Mouse (Mus musculus) cortical plate, adult 2 months (tissue): ENCODE measurements around the gene Elk3. TPM values are rescaled to one million over a fixed set of nuclear protein-coding genes. Genes with fewer than 3 reads are reported as not detected.

ENCODE experiments used
- H3K27ac ChIP-seq: fragments of 200-500 bp; 2 replicates; pipeline ENCODE4 v1.5.1; 2012; ENCODE audit warnings: low read length, control low read depth, inconsistent platforms; ENCODE audit not compliant: insufficient read depth
- H3K4me1 ChIP-seq: fragments of 200-500 bp; 2 replicates; pipeline ENCODE4 v1.6.1; 2011; ENCODE audit warnings: low read length; ENCODE audit not compliant: control insufficient read depth, insufficient read depth
- H3K4me3 ChIP-seq: fragments of 200-500 bp; 2 replicates; pipeline ENCODE4 v1.5.1; 2011; ENCODE audit warnings: mild to moderate bottlenecking, low read length, control low read depth; ENCODE audit not compliant: insufficient read depth
- CTCF ChIP-seq: fragments of 200-500 bp; IDR thresholded peaks from 2 replicates; pipeline ENCODE4 v1.5.1; 2011; ENCODE audit warnings: mild to moderate bottlenecking, control low read depth, low read length; ENCODE audit not compliant: insufficient read depth; ENCODE audit errors: extremely low read depth
- POLR2A ChIP-seq: fragments of 200-500 bp; IDR thresholded peaks from 2 replicates; pipeline ENCODE4 v1.6.1; 2011; ENCODE audit warnings: mild to moderate bottlenecking, low read length, control low read depth; ENCODE audit not compliant: insufficient read depth; ENCODE audit errors: extremely low read depth
- polyA plus RNA-seq: library from polyadenylated mRNA; depleted of rRNA; stranded (reverse); fragments of >200 nt; gene quantifications from 2 replicates; pipeline ENCODE4 v1.2.3, GENCODE M21; 2012

Gene Elk3
- polyA plus RNA-seq, 1 experiment = 6.9 TPM

DNA sequence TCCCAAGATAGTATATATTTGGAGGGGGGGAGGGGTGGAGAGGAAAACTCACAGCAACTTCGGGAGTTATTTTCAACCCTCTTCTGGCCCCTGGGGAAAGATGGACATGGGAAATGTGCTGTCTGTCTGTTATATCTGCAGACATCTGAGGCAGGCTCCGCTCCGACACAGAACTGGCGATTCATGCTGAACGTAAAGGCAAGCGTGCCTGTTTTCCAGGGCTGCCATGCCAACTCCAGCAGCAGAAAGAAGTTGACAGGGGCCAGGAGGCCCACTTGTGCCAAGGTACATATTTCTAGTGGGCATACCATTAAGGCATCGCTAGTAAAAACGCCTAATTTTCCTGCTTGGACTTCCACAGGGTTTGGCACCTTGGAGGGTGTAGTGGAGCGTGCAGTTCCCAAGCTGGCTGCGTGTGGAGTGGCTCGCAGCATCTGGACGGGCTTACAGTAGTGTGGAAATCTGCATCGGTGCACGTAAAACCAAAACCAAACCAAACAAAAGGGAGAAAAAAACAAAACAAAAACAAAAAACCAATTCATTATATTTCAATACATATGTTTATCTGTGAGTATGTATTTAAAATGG is 37.1 kb upstream of the Elk3 start:
- no peak for TF ChIP-seq CTCF
- TF ChIP-seq POLR2A = no peak
- Histone ChIP-seq H3K27ac (no peak overlapping the region), H3K4me1 (no peaks in the 10 kb centered on the region), H3K4me3 (no peak overlapping the region)

- no peak overlapping the region for H3K4me3 ChIP-seq
- H3K4me1 ChIP-seq = no peaks in the 10 kb centered on the region
- H3K27ac ChIP-seq = no peak overlapping the region
- TF ChIP-seq CTCF (no peak), POLR2A (no peak)
Observed at GRCm38 (mm10) chr10:93347387-93347786, 36.5 kb upstream of the Elk3 start.

- H3K4me1 ChIP-seq = no peaks in the 10 kb centered on the region
- no peak overlapping the region for H3K4me3 ChIP-seq
- no peak for TF ChIP-seq CTCF
- no peak for TF ChIP-seq POLR2A
- H3K27ac ChIP-seq = no peak overlapping the region
Observed at GRCm38 (mm10) chr10:93346208-93346936, 35.4 kb upstream of the Elk3 start.

- no peak overlapping the region for H3K4me3 ChIP-seq
Observed at GRCm38 (mm10) chr10:93345497-93345896, 34.6 kb upstream of the Elk3 start.

DNA sequence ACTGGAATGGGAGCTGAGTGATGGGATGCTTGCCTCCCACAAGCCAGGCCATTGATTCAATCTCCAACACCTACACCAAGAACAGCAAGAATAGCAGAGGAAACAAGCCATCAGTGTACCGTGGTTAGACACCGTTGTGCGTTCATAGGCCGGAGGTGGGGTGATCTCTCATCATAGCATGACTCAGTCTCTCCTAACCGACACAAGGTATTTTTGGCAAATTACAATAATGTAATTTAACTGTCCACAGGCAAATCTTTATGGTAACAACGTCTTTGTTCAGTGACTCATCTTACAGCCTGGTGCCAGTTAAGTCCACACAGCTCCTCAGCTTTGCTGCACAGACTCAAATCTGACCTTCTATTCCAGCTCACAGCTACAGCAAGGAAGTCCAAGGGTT is 32.5 kb upstream of the Elk3 start:
- TF ChIP-seq POLR2A = no peak
- TF ChIP-seq CTCF = no peak
- no peak overlapping the region for H3K27ac ChIP-seq
- no peaks in the 10 kb centered on the region for H3K4me1 ChIP-seq
- H3K4me3 ChIP-seq = no peak overlapping the region

More at GRCm38 (mm10) chr10:93345497-93345896, 34.6 kb upstream of the Elk3 start:
- TF ChIP-seq CTCF = no peak
- TF ChIP-seq POLR2A = no peak
- H3K27ac ChIP-seq = no peak overlapping the region
- no peaks in the 10 kb centered on the region for H3K4me1 ChIP-seq

- no peak for TF ChIP-seq POLR2A
- TF ChIP-seq CTCF = no peak
- no peak overlapping the region for H3K27ac ChIP-seq
- H3K4me3 ChIP-seq = no peak overlapping the region
- H3K4me1 ChIP-seq = no peaks in the 10 kb centered on the region
Observed at GRCm38 (mm10) chr10:93342986-93343385, 32.1 kb upstream of the Elk3 start.

DNA sequence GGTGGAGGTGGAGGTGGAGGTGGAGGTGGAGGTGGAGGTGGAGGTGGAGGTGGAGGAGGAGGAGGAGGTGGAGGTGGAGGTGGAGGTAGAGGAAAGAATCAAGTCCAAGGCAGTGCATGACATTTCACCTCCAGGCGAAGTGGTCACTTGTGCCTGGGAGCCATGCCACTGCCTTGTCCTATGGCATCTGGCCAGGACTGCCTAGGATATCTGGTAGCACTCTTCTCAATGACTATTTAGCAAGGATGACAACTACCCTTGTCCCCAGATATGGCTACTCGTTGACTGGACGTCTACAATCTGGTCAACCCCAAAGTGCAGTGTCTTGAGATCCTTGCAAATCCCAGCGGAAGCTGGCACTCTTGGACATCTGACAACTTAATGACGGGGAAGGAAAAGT is 27.6 kb upstream of the Elk3 start:
- no peak for TF ChIP-seq CTCF
- TF ChIP-seq POLR2A = no peak
- Histone ChIP-seq H3K27ac (no peak overlapping the region), H3K4me1 (no peaks in the 10 kb centered on the region), H3K4me3 (no peak overlapping the region)

DNA sequence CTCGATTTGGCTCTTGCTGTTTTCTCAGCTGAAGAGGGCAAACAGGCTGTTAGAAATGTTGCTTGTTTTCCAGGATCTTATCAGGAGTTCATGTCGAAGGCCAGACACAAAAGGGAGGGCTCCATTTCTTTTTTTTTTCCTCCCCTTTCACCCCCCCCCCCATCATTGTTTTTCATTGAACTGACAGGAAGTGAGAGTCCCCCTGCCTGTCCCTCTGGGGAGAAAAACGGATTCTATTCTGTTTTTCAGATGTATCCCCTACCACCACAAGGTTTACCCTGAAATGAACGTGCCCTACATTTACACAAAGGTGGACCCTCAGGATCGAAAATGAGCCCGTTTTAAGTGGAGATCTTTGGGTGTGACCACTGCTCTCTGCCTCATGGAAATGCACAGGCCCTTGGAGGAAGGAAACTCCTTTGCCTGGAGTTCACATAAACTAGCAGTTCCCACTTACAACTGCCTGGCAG is 25.6 kb upstream of the Elk3 start:
- H3K27ac ChIP-seq = no peak overlapping the region
- H3K4me1 ChIP-seq = no peaks in the 10 kb centered on the region
- TF ChIP-seq POLR2A (no peak), CTCF (no peak)
- H3K4me3 ChIP-seq = no peak overlapping the region

DNA sequence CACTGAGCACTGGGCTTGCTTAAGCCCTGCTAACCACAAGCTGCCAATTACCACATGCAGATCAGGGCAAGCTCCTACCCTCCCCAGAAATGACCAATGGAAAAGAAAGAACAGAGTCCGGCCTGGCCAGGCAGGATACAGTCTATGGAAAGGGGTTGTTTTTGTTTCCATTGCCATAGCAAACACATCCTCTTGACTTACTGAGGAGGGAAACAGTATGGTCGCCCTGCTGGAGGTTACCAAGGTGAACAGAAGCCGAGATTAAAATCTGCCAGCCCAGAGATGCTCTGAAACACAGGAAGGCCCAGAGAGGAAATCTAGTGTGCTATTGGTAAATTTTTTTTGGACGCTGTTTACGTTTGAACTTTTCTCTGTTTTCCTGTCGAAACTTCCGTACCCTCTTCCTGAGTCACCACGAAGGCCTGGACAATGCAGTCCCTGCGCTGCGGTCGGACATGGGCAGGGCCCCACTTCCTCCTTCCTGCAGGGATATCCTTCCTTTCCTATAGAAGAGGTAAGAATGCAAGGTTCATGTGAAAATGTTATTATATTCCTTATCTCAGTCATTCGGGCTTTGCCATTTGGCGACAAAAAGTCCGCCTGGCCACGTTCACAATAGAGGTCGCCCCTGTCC is 25.0 kb upstream of the Elk3 start:
- Histone ChIP-seq H3K27ac (peak overlapping the region; percentile 19; the same call in 1 of the 2 replicates), H3K4me1 (no peaks in the 10 kb centered on the region), H3K4me3 (no peak overlapping the region)
- TF ChIP-seq POLR2A = no peak
- TF ChIP-seq CTCF = no peak

DNA sequence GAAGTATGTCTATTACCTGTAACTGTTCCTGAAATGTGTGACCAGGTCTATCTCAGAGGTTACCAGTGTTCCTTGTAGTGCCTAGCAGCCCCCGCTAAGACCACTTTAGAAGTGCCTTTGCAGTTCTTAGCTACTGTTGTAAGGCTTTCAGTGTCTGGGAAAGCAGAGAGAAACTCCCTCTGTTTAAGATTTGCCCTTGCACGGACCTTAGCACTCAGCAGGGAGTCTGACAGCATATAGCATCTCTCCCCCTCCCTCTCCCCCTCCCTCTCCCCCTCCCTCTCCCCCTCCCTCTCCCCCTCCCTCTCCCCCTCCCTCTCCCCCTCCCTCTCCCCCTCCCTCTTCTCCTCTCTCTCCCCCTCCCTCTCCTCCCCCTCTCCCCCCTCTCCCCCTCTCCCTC is 24.1 kb upstream of the Elk3 start:
- no peak overlapping the region for H3K27ac ChIP-seq
- TF ChIP-seq POLR2A (no peak), CTCF (no peak)
- no peaks in the 10 kb centered on the region for H3K4me1 ChIP-seq
- no peak overlapping the region for H3K4me3 ChIP-seq
